Mouse (Mus musculus): ENCODE data around the gene Gm13757.
"Not testable (repeated sequence)": the region's sequence is repeated elsewhere in the genome, so short reads cannot be mapped to it uniquely, and the experiment has no call there.

The Gm13757 gene

GRCm38 (mm10) chr2:88449031-88449430 is at the start of gene Gm13757:
Gene Gm13757 (minus strand): TSS chr2:88449131.
- DNase-seq, result no peak

- no peak for DNase-seq
Observed at GRCm38 (mm10) chr2:88493020-88493419, 44.1 kb upstream of the Gm13757 start, which contains the start of gene Olfr1185-ps1. Gene Olfr1185-ps1 (plus strand): TSS chr2:88493320.

GRCm38 (mm10) chr2:88483298-88483697 is 34.4 kb upstream of the Gm13757 start, which contains the start of gene Olfr1184:
Gene Olfr1184 (plus strand): TSS chr2:88483598.
- no peak for DNase-seq

GRCm38 (mm10) chr2:88454567-88454966 is 5.6 kb upstream of the Gm13757 start, which contains the start of gene Olfr1183:
Gene Olfr1183 (plus strand): TSS chr2:88454867.
- not testable (repeated sequence) for DNase-seq

GRCm38 (mm10) chr2:88426071-88426470 is 22.9 kb downstream of the Gm13757 start, which contains the start of gene Olfr1181:
Gene Olfr1181 (minus strand): TSS chr2:88426171.
- DNase-seq, result no peak

DNA sequence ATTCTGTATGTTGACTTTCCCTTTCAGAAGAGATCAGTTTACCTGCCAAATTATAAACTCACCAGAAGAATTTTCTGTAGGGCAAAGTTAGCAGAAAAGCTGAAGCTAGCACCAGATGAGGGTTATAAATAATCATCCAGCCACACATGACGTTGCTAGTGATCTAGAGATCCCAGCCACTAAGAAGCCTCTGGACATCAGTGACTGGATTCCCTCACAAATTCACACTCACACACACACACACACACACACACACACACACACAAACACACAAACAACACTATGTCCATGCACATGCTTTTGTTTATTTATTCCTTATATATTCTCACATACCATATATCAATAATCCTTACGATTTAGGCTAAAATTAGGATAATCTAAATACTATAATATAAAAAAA is 29.9 kb downstream of the Gm13757 start, which contains the start of gene Olfr1180:
TSS of gene Olfr1180 (minus strand) at position 101 of the 400 bp plus-strand sequence.
- no peak for DNase-seq

DNA sequence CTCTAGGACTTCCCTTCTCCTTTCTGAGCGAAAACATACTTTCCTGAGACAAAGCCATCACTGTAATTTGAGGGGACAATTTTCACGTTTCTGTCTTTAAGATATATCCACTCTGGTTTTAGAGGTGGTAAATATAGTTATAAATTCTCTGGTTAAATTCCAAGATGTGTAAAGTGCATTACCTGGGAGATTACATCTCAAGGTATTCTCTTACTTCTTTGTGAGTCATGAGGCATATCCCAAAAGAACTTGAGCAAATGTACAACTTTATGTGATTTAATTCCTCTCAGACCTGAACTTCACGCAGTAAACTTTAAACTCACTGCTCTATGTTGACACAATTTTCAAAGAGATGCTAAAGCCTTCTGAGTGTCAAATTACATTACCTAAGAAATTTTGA is 42.6 kb downstream of the Gm13757 start, which contains the start of gene Olfr1179:
TSS of gene Olfr1179 (minus strand) at position 101 of the 400 bp plus-strand sequence.
- no peak for DNase-seq

Data from lung, postnatal 14 days (tissue).